Mouse (Mus musculus) neural tube, embryonic 14.5 days (tissue): ENCODE results near the gene Hivep3. TPM values are rescaled to one million over a fixed set of nuclear protein-coding genes. Genes with fewer than 3 reads are reported as not detected.

Experiments used
- ATAC-seq: fragments of 200-750 bp; cut with Nextera tagmentation; 2 replicates; pipeline ENCODE4 v1.8.0; 2017; ENCODE audit warnings: low read depth, mild to moderate bottlenecking, moderate TSS enrichment, moderate library complexity
- H3K27ac ChIP-seq: fragments of 300-500 bp; sonication (generic); 2 replicates; pipeline ENCODE4 v1.5.1; 2014; ENCODE audit warnings: low read depth, mild to moderate bottlenecking, control low read depth, low read length, moderate library complexity, mixed read lengths
- H3K27me3 ChIP-seq: fragments of 300-500 bp; sonication (generic); 2 replicates; pipeline ENCODE4 v1.6.1; 2014; ENCODE audit warnings: low read length; ENCODE audit not compliant: control insufficient read depth, insufficient read depth
- H3K36me3 ChIP-seq: fragments of 300-500 bp; sonication (generic); 2 replicates; pipeline ENCODE4 v1.6.1; 2014; ENCODE audit warnings: low read length, mixed read lengths; ENCODE audit not compliant: control insufficient read depth, insufficient read depth
- H3K4me1 ChIP-seq: fragments of 300-500 bp; sonication (generic); 2 replicates; pipeline ENCODE4 v1.6.1; 2014; ENCODE audit warnings: low read length; ENCODE audit not compliant: control insufficient read depth, insufficient read depth
- H3K4me2 ChIP-seq: fragments of 300-500 bp; sonication (generic); 2 replicates; pipeline ENCODE4 v1.6.1; 2014; ENCODE audit warnings: mild to moderate bottlenecking, low read depth, low read length, control low read depth
- H3K4me3 ChIP-seq: fragments of 300-500 bp; sonication (generic); 2 replicates; pipeline ENCODE4 v1.5.1; 2014; ENCODE audit warnings: low read depth, low read length, control low read depth, mixed read lengths
- H3K9ac ChIP-seq: fragments of 300-500 bp; sonication (generic); replicated peaks from 2 replicates; pipeline ENCODE4 v1.6.1; 2014; ENCODE audit warnings: low read depth, mild to moderate bottlenecking, control low read depth, low read length, mixed read lengths
- H3K9me3 ChIP-seq: fragments of 300-500 bp; sonication (generic); 2 replicates; pipeline ENCODE4 v1.6.1; 2016; ENCODE audit warnings: low read length; ENCODE audit not compliant: control insufficient read depth
- WGBS: fragments of 180-500 bp; shearing (Covaris S2); extraction: QIAGEN DNeasy Blood & Tissue Kit; methylation state at CpG from one replicate; pipeline ENCODE4 v1.1.7; 2014; 5-methylcytosine and 5-hydroxymethylcytosine counted together
- polyA plus RNA-seq: library from polyadenylated mRNA; unstranded; fragments of >200 nt; fragmentation: Nextera tagmentation; extraction: Ambion mirVana; gene quantifications from 2 replicates; pipeline ENCODE4 v1.2.1, GENCODE M21; 2014

Gene Hivep3
- polyA plus RNA-seq, 1 experiment from 2014 or later = 23.9 TPM

DNA sequence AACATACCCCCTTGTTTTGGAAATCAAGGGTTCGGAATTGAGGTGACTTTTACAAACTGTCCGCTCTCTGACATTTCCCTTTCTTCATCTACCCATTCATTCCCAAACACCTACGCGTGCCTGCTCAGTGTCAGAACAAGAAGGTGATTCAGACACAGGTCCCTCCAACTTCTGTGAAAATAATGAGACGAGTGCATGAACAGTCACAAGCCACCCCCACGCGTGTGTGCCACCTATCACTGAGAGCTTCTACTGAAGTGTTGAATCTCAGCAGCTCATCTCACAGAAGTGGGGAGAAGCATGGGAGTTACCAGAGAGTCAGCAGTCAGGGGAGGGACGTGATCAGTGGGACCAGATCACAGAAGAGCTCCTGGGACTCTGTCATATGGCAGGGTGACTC lies 343.7 kb downstream of the Hivep3 start:
- H3K27ac ChIP-seq = no peak overlapping the region
- ATAC-seq = no peak
- H3K36me3 ChIP-seq = no peaks in the 10 kb centered on the region
- no peak overlapping the region for H3K4me2 ChIP-seq
- H3K9ac ChIP-seq = no peak overlapping the region
- no peaks in the 10 kb centered on the region for H3K9me3 ChIP-seq
- H3K4me3 ChIP-seq = no peak overlapping the region
- H3K4me1 ChIP-seq = no peaks in the 10 kb centered on the region
- no peaks in the 10 kb centered on the region for H3K27me3 ChIP-seq
- WGBS = 90% methylated on average over 8 of the region's 8 CpGs

DNA sequence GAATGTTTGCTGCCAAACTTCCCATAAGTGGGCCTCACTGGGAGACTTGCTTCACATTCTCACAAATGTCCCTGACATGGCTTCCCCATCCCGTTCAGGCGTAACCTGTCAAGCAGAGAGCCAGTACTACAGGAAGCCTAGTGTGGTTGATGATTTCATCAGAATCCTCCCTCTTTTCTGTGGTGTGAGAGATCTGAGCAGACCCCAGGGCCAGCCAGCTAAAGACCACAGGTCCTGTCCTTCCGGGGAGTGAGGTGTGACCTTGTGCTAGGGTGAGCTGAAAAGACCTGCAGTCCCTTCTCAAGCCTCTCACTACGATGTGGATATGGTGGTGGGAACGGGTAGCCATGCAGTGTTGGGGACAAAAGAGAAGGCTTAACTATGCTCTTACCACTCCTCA lies 348.9 kb downstream of the Hivep3 start:
- H3K9me3 ChIP-seq = no peaks in the 10 kb centered on the region
- H3K4me1 ChIP-seq = no peaks in the 10 kb centered on the region
- H3K27me3 ChIP-seq = no peaks in the 10 kb centered on the region
- H3K9ac ChIP-seq = no peak overlapping the region
- H3K4me2 ChIP-seq = no peak overlapping the region
- no peak for ATAC-seq
- no peak overlapping the region for H3K4me3 ChIP-seq
- WGBS = 91% methylated on average over 5 of the region's 5 CpGs
- no peak overlapping the region for H3K27ac ChIP-seq
- H3K36me3 ChIP-seq = no peaks in the 10 kb centered on the region

DNA sequence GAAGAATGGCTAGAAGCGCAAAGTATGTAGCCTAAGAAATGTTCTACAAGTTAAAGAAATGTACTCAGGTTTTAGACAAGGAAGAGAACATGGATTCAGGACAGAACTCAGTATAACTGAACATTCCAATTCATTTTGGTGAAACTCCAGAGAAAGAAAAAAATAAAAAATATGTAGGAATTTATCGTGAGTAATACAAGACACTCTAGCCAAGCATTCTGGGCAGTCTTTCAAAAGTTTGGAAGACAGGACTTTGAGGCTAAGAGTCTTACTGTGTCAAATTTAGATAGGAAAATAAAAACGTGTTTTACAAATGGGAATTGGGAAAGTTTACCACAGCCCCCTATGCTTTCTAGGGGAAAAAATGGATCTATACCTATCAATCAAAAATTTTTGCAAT lies 350.1 kb downstream of the Hivep3 start:
- H3K27ac ChIP-seq = no peak overlapping the region

DNA sequence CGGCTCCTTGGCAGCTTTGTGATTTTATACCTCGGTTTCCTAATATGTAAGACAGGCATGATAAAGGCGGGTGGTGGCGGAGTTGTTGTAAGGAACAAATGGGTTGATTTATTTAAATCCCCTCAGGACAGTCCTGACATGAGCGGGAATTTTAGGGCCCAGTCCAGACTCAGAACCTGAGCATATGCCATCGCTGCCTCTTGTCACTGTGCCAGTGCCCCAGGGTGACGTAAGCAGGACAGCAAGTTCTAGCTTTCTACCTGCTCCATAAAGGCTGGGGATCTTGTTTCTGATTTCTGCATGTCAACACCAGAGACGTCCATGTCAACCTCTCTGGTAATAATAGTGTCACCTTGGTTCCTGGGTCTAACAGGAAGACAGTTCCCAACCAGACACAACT lies 356.0 kb downstream of the Hivep3 start:
- H3K4me2 ChIP-seq = no peak overlapping the region
- no peaks in the 10 kb centered on the region for H3K36me3 ChIP-seq
- ATAC-seq = no peak
- H3K4me1 ChIP-seq = no peaks in the 10 kb centered on the region
- H3K9me3 ChIP-seq = no peaks in the 10 kb centered on the region
- H3K27ac ChIP-seq = no peak overlapping the region
- WGBS = 70% methylated on average over 8 of the region's 8 CpGs
- H3K9ac ChIP-seq = no peak overlapping the region
- H3K27me3 ChIP-seq = no peaks in the 10 kb centered on the region
- no peak overlapping the region for H3K4me3 ChIP-seq

More for the DNA sequence above, 350.1 kb downstream of the Hivep3 start:
- ATAC-seq = no peak
- WGBS = 91% methylated on average over 3 of the region's 3 CpGs
- Histone ChIP-seq H3K4me3 (no peak overlapping the region), H3K4me1 (no peaks in the 10 kb centered on the region), H3K9me3 (no peaks in the 10 kb centered on the region), H3K9ac (no peak overlapping the region), H3K36me3 (no peaks in the 10 kb centered on the region), H3K4me2 (no peak overlapping the region), H3K27me3 (no peaks in the 10 kb centered on the region)

DNA sequence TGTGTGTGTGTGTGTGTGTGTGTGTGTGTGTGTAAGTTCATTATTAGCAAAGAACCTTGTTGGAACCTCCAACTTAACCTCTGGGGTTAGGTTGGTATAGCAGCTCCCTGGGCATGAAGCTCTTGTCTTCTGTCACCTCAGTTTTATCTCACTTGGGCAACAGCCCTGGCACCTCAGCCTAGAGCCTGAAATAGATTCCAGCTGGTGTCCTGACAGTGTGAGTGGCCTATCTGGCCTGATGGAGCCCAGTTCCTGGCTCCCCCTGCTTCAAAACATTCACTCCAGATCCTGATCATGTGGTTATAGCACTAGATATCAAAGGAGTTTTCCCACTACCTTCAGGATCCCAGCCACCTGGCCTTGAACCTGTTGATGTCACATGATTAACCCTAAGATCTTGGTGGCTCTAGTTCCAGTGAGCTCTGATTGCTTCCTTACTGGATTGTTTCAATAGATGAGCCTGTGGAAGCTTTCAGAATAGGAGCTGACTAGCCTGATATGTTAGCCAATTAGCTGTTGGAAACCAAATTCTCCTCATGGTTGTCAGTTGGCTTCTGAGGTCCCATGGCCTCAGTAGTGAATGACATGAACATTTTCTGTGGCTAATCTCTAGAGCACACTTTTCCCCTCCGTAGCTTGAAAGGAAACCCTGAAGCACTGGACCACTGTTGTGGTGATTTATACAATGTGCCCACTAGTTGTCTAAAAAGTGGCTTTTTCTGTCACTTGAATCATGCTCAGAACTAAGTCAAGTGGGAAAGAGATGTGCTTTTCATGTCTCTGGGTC lies 358.6 kb downstream of the Hivep3 start:
- ATAC-seq = no peak
- H3K27me3 ChIP-seq = no peaks in the 10 kb centered on the region
- 89% methylated on average over 1 of the region's 1 CpGs for WGBS
- H3K4me1 ChIP-seq = no peaks in the 10 kb centered on the region
- no peaks in the 10 kb centered on the region for H3K9me3 ChIP-seq
- no peak overlapping the region for H3K4me3 ChIP-seq
- no peak overlapping the region for H3K9ac ChIP-seq
- H3K4me2 ChIP-seq = no peak overlapping the region
- no peaks in the 10 kb centered on the region for H3K36me3 ChIP-seq
- no peak overlapping the region for H3K27ac ChIP-seq

DNA sequence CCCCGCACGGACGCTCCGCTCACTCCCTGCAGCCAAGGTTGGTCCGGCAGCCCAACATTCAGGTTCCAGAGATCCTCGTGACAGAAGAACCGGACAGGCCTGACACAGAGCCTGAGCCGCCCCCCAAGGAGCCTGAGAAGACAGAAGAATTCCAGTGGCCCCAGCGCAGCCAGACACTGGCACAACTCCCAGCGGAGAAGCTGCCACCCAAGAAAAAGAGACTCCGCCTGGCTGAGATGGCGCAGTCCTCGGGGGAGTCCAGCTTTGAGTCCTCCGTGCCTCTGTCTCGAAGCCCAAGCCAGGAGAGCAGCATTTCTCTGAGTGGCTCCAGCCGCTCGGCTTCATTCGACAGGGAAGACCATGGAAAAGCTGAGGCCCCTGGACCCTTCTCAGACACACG lies 363.4 kb downstream of the Hivep3 start:
- peaks cover 10% of the 10 kb centered on the region; the same call in 1 of the 2 replicates for H3K9me3 ChIP-seq
- H3K4me1 ChIP-seq = no peaks in the 10 kb centered on the region
- H3K9ac ChIP-seq = no peak overlapping the region
- H3K4me3 ChIP-seq = no peak overlapping the region
- H3K27ac ChIP-seq = no peak overlapping the region
- H3K27me3 ChIP-seq = no peaks in the 10 kb centered on the region
- H3K36me3 ChIP-seq = no peaks in the 10 kb centered on the region
- WGBS = 91% methylated on average over 19 of the region's 19 CpGs
- H3K4me2 ChIP-seq = no peak overlapping the region
- no peak for ATAC-seq

DNA sequence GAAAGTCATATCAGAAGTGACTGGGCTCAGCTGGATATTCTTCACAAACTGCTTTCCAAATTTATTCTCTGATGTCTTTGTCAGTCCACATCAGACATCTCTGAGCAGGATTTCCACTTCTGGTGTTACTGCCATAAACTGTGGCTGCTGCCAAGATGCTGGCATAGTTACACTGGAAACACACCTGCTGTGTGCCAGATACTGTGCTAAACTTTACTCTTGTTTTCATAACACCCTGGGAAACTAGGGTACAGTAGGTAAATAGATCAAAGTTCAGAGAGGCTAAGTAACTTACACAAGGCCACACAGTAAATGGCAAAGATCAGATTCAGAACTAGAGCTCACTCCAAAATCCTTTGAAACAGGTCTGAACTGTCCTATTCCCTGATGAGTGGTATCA lies 367.6 kb downstream of the Hivep3 start:
- Histone ChIP-seq H3K9me3 (peaks cover 10% of the 10 kb centered on the region; the same call in 1 of the 2 replicates), H3K9ac (no peak overlapping the region), H3K36me3 (no peaks in the 10 kb centered on the region), H3K4me1 (no peaks in the 10 kb centered on the region), H3K4me3 (no peak overlapping the region), H3K4me2 (no peak overlapping the region), H3K27ac (no peak overlapping the region), H3K27me3 (no peaks in the 10 kb centered on the region)
- no peak for ATAC-seq

DNA sequence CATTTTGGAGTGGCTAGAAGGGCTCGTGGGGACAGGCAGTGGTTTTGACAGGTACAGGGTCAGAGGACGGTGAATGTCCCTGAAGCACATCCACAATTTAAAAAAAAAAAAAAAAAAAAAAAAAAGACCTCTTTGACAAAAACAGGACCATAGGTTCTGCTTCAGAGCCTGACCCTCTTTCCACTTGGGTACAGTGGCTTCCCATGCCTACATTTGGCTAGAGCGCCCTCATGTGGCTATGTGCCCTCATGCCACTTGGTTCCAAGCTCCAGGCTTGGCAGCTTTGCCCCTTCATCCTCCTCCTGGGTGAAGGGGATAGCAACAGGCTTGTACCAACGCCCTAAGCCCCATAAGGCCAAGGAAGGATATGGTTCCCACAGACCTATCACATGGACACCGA lies 371.0 kb downstream of the Hivep3 start:
- WGBS = 51% methylated on average over 5 of the region's 5 CpGs
- Histone ChIP-seq H3K36me3 (no peaks in the 10 kb centered on the region), H3K9me3 (no peaks in the 10 kb centered on the region), H3K27me3 (no peaks in the 10 kb centered on the region), H3K27ac (no peak overlapping the region), H3K9ac (no peak overlapping the region), H3K4me1 (no peaks in the 10 kb centered on the region), H3K4me3 (no peak overlapping the region), H3K4me2 (no peak overlapping the region)
- ATAC-seq = no peak

DNA sequence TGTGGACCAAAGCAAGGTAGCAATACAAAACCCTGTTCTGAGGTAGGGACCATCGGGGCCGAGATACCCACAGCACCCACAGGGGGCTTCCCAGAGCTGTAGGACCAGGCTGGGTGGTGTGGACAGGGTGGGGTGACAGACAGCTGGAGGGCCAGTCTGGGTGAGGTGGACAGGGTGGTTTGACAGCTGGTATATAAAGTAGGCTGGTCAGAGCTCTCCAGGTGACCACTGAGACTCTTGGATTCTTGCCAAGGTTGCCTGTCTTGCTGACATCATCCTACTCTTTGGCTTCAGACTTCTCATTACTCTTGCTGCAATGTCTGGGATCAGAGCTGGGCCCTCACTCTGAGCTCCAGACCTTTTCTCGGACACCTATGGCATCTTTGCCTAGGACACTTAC lies 372.8 kb downstream of the Hivep3 start:
- Histone ChIP-seq H3K4me2 (no peak overlapping the region), H3K27ac (no peak overlapping the region), H3K9ac (no peak overlapping the region), H3K36me3 (no peaks in the 10 kb centered on the region), H3K4me3 (no peak overlapping the region), H3K27me3 (no peaks in the 10 kb centered on the region), H3K4me1 (no peaks in the 10 kb centered on the region), H3K9me3 (no peaks in the 10 kb centered on the region)
- ATAC-seq = no peak
- WGBS = 90% methylated on average over 3 of the region's 3 CpGs
